ENCODE assay signal across 16 mouse cellular contexts in genomic region chr8:108592028-108592724, GRCm38 (mm10).
"Had no signal": no experiment of that assay in that cellular context is flagged by ENCODE, and none has a peak within 500 bp of the region (broad histone marks: within the 10 kb centered on the region; RNA-seq: fewer than 3 reads in every experiment).

No protein-coding gene starts in this region.

- H3K4me3 ChIP-seq: liver, embryonic 13.5 days; megakaryocyte, embryonic 14.5 days; midbrain, embryonic 10.5 days; midbrain, embryonic 13.5 days had no signal

- H3K9ac ChIP-seq: liver, embryonic 13.5 days; midbrain, embryonic 13.5 days had no signal

- H3K27ac ChIP-seq: kidney, postnatal 0 days; liver, embryonic 13.5 days; midbrain, embryonic 10.5 days; midbrain, embryonic 13.5 days; stomach, postnatal 0 days had no signal

- DNase-seq: kidney, adult 2 months; kidney, postnatal 25 days; liver, embryonic 13.5 days; lung, adult 2 months; lung, postnatal 14 days; lung, postnatal 4 days; right cerebral cortex, postnatal 4 days; thymus, adult 2 months; thymus, postnatal 14 days; thymus, postnatal 4 days had no signal

- H3K36me3 ChIP-seq: liver, embryonic 13.5 days; midbrain, embryonic 10.5 days; midbrain, embryonic 13.5 days had no signal

- H3K4me2 ChIP-seq: liver, embryonic 13.5 days; midbrain, embryonic 13.5 days had no signal

- ATAC-seq: midbrain, embryonic 13.5 days; midbrain, embryonic 16.5 days had no signal

- H3K27me3 ChIP-seq: liver, embryonic 13.5 days had no signal

- H3K9me3 ChIP-seq: liver, embryonic 13.5 days; midbrain, embryonic 10.5 days; midbrain, embryonic 13.5 days had no signal
